7 mouse cellular contexts compared by ENCODE assay signal in the genomic region with DNA sequence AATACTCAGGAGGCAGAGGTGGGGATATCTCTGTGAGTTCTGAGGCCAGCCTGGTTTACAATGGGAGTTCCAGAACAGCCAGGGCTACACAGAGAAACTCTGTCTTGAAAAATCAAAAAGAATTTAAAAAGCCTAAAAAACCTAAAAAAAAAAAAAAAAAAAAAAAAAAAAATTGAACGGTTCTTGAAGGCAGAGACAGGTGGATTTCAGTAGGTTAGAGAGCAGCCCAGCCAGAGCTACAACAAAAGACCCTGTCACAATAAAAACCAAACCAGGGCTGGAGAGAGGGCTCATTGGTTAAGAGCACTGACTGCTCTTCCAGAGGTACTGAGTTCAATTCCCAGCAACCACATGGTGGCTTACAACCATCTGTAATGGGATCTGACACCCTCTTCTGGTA. TPM values are rescaled to one million over a fixed set of nuclear protein-coding genes. Genes with fewer than 3 reads are reported as not detected.
DNase-seq lines count a peak whose midpoint lies in the region; ATAC-seq and TF ChIP-seq lines count a peak whose summit lies in the region.
"Not testable (repeated sequence)": the region's sequence is repeated elsewhere in the genome, so short reads cannot be mapped to it uniquely, and the experiment has no call there.

No protein-coding gene starts in this region.

- H3K4me3 ChIP-seq in ES-Bruce4 (ENCODE audit: low read depth, low read length); embryonic facial prominence, embryonic 15.5 days (replicated peaks); midbrain, embryonic 15.5 days: not testable (repeated sequence)
- peak overlapping the region; percentile 79 for H3K4me3 ChIP-seq in heart, embryonic 10.5 days
- H3K4me3 ChIP-seq in hindbrain, embryonic 14.5 days (replicated peaks; ENCODE audit: low read length): peak overlapping the region; percentile 99; the same call in 1 of the 2 replicates
- 0 out of 2 replicates have a peak overlapping the region, but pooled peaks have one; percentile 91 for H3K4me3 ChIP-seq in limb, embryonic 10.5 days
- H3K4me3 ChIP-seq in liver, embryonic 15.5 days (replicated peaks): peak overlapping the region; percentile 93

- TF ChIP-seq CTCF in ES-Bruce4 (IDR thresholded peaks at IDR 0.05; ENCODE audit: low read depth, low read length): not testable (repeated sequence)

- H3K36me3 ChIP-seq in ES-Bruce4 (ENCODE audit: control insufficient read depth, insufficient read depth, low read length, poor library complexity, severe bottlenecking); embryonic facial prominence, embryonic 15.5 days; heart, embryonic 10.5 days; hindbrain, embryonic 14.5 days (replicated peaks; ENCODE audit: control insufficient read depth, insufficient read depth); liver, embryonic 15.5 days (replicated peaks); midbrain, embryonic 15.5 days (replicated peaks): not testable (repeated sequence)
- peaks cover 13% of the 10 kb centered on the region for H3K36me3 ChIP-seq in limb, embryonic 10.5 days

- peak overlapping the region; percentile 78 for H3K27ac ChIP-seq in ES-Bruce4 (ENCODE audit: insufficient read depth, low read length)
- peak overlapping the region; percentile 97; the same call in 1 of the 2 replicates for H3K27ac ChIP-seq in embryonic facial prominence, embryonic 15.5 days (replicated peaks)
- H3K27ac ChIP-seq in heart, embryonic 10.5 days: peak overlapping the region; percentile 97; the same call in 1 of the 2 replicates
- H3K27ac ChIP-seq in hindbrain, embryonic 14.5 days; limb, embryonic 10.5 days: not testable (repeated sequence)
- peak overlapping the region; percentile 95 for H3K27ac ChIP-seq in liver, embryonic 15.5 days (replicated peaks)
- peak overlapping the region; percentile 97 for H3K27ac ChIP-seq in midbrain, embryonic 15.5 days

- TF ChIP-seq POLR2A in ES-Bruce4 (IDR thresholded peaks at IDR 0.05; ENCODE audit: insufficient read depth, low read length): not testable (repeated sequence)

- peak overlapping the region; percentile 97 for H3K9ac ChIP-seq in ES-Bruce4 (ENCODE audit: low read depth, poor library complexity, severe bottlenecking)
- H3K9ac ChIP-seq in embryonic facial prominence, embryonic 15.5 days; hindbrain, embryonic 14.5 days; midbrain, embryonic 15.5 days: not testable (repeated sequence)
- peak overlapping the region; percentile 96 for H3K9ac ChIP-seq in liver, embryonic 15.5 days

- not testable (repeated sequence) for H3K4me2 ChIP-seq in embryonic facial prominence, embryonic 15.5 days (replicated peaks); midbrain, embryonic 15.5 days
- peak overlapping the region; percentile 47; the same call in 1 of the 2 replicates for H3K4me2 ChIP-seq in hindbrain, embryonic 14.5 days (replicated peaks)
- peak overlapping the region; percentile 80 for H3K4me2 ChIP-seq in liver, embryonic 15.5 days

- DNase-seq in heart, embryonic 10.5 days (ENCODE audit: low spot score); hindbrain, embryonic 14.5 days (ENCODE audit: low spot score); limb, embryonic 10.5 days (ENCODE audit: low spot score): not testable (repeated sequence)

- not testable (repeated sequence) for TF ChIP-seq EP300 in ES-Bruce4 (IDR thresholded peaks at IDR 0.05; ENCODE audit: insufficient read depth, low read depth, low read length)

- 54% methylated on average over 1 of the region's 1 CpGs for WGBS in embryonic facial prominence, embryonic 15.5 days
- 80% methylated on average over 1 of the region's 1 CpGs for whole genome bisulfite sequencing in heart, embryonic 10.5 days
- WGBS in hindbrain, embryonic 14.5 days: 86% methylated on average over 1 of the region's 1 CpGs
- WGBS in limb, embryonic 10.5 days: 100% methylated on average over 1 of the region's 1 CpGs
- 76% methylated on average over 1 of the region's 1 CpGs for WGBS in liver, embryonic 15.5 days (ENCODE audit: insufficient replicate concordance)
- 83% methylated on average over 1 of the region's 1 CpGs for WGBS in midbrain, embryonic 15.5 days

- not testable (repeated sequence) for ATAC-seq in embryonic facial prominence, embryonic 15.5 days (ENCODE audit: insufficient number of reproducible peaks, low FRiP score, low TSS enrichment, low read depth); hindbrain, embryonic 14.5 days (ENCODE audit: low FRiP score); liver, embryonic 15.5 days (ENCODE audit: insufficient read depth)
- ATAC-seq in midbrain, embryonic 15.5 days (replicated peaks): 0 out of 2 replicates have a peak, but pooled peaks have one; percentile 9

- not testable (repeated sequence) for H3K9me3 ChIP-seq in ES-Bruce4 (replicated peaks; ENCODE audit: control insufficient read depth, insufficient read depth, low read length, poor library complexity, severe bottlenecking); embryonic facial prominence, embryonic 15.5 days (replicated peaks); heart, embryonic 10.5 days; hindbrain, embryonic 14.5 days (ENCODE audit: control insufficient read depth, low read length); limb, embryonic 10.5 days (replicated peaks); liver, embryonic 15.5 days (replicated peaks); midbrain, embryonic 15.5 days

- H3K27me3 ChIP-seq in ES-Bruce4 (ENCODE audit: control insufficient read depth, insufficient read depth, low read length, poor library complexity, severe bottlenecking); embryonic facial prominence, embryonic 15.5 days; heart, embryonic 10.5 days (ENCODE audit: insufficient read depth, poor library complexity, severe bottlenecking); hindbrain, embryonic 14.5 days (ENCODE audit: control insufficient read depth, insufficient read depth, low read length); limb, embryonic 10.5 days (ENCODE audit: low read depth, poor library complexity, severe bottlenecking); liver, embryonic 15.5 days; midbrain, embryonic 15.5 days (replicated peaks): not testable (repeated sequence)

- H3K4me1 ChIP-seq in ES-Bruce4 (ENCODE audit: control insufficient read depth, insufficient read depth, low read length); embryonic facial prominence, embryonic 15.5 days: not testable (repeated sequence)
- peaks cover 15% of the 10 kb centered on the region for H3K4me1 ChIP-seq in heart, embryonic 10.5 days
- peaks cover 22% of the 10 kb centered on the region for H3K4me1 ChIP-seq in hindbrain, embryonic 14.5 days (replicated peaks; ENCODE audit: control insufficient read depth, insufficient read depth, low read length)
- peaks cover 14% of the 10 kb centered on the region for H3K4me1 ChIP-seq in limb, embryonic 10.5 days
- H3K4me1 ChIP-seq in liver, embryonic 15.5 days (replicated peaks): peaks cover 76% of the 10 kb centered on the region
- peaks cover 26% of the 10 kb centered on the region for H3K4me1 ChIP-seq in midbrain, embryonic 15.5 days

RNA-seq across cellular contexts. Expression of a gene that starts 0.8 kb away (rescaled TPM):
- polyA plus RNA-seq in ES-Bruce4 (2011; ENCODE audit: insufficient read depth, insufficient read length, low read depth, missing spikeins): 111 and 125 TPM in 2 replicates
- 78.2 and 81.2 TPM in 2 replicates for polyA plus RNA-seq in embryonic facial prominence, embryonic 15.5 days (2015; fragmentation: Nextera tagmentation; extraction: Ambion mirVana)
- polyA plus RNA-seq in heart, embryonic 10.5 days (2016; fragmentation: Nextera tagmentation; extraction: Ambion mirVana): 72.5 and 81.0 TPM in 2 replicates
- polyA plus RNA-seq in hindbrain, embryonic 14.5 days (2014; fragmentation: Nextera tagmentation; extraction: Ambion mirVana): 88.9 and 91.1 TPM in 2 replicates
- polyA plus RNA-seq in limb, embryonic 10.5 days (2016; fragmentation: Nextera tagmentation; extraction: Ambion mirVana): 116 and 124 TPM in 2 replicates
- polyA plus RNA-seq in liver, embryonic 15.5 days (2015; fragmentation: Nextera tagmentation; extraction: Ambion mirVana): 31.7 and 35.7 TPM in 2 replicates
- polyA plus RNA-seq in midbrain, embryonic 15.5 days (2015; fragmentation: Nextera tagmentation; extraction: Ambion mirVana): 109 and 111 TPM in 2 replicates
